Mouse (Mus musculus): ENCODE results near the gene Polk.

Gene Polk

GRCm38 (mm10) chr13:96542081-96542889 is at the start of gene Polk, which contains the start of gene Col4a3bp:
Gene Polk, minus strand, starts transcription at chr13:96542579.
Gene Col4a3bp, plus strand, starts transcription at chr13:96542618.
- DNase-seq (ENCODE audit: low read depth, low spot score) = peak; percentile 93

GRCm38 (mm10) chr13:96588642-96589041 is 46.3 kb upstream of the Polk start:
- no peak for DNase-seq (ENCODE audit: low read depth, low spot score)

- DNase-seq (ENCODE audit: low read depth, low spot score) = no peak
These were observed 44.2 kb upstream of the Polk start for GRCm38 (mm10) chr13:96586540-96586939.

GRCm38 (mm10) chr13:96584201-96584600 is 41.8 kb upstream of the Polk start:
- no peak for DNase-seq (ENCODE audit: low read depth, low spot score)

GRCm38 (mm10) chr13:96579979-96580378 is 37.6 kb upstream of the Polk start:
- DNase-seq (ENCODE audit: low read depth, low spot score) = no peak

- no peak for DNase-seq (ENCODE audit: low read depth, low spot score)
These were observed 36.7 kb upstream of the Polk start for GRCm38 (mm10) chr13:96579104-96579503.

- DNase-seq (ENCODE audit: low read depth, low spot score) = no peak
These were observed 31.8 kb upstream of the Polk start for GRCm38 (mm10) chr13:96574170-96574569.

GRCm38 (mm10) chr13:96571016-96571361 is 28.6 kb upstream of the Polk start:
- DNase-seq (ENCODE audit: low read depth, low spot score) = no peak

- DNase-seq (ENCODE audit: low read depth, low spot score) = no peak
These were observed 28.1 kb upstream of the Polk start for GRCm38 (mm10) chr13:96570313-96571015.

GRCm38 (mm10) chr13:96567977-96568376 is 25.6 kb upstream of the Polk start:
- DNase-seq (ENCODE audit: low read depth, low spot score) = no peak

- DNase-seq (ENCODE audit: low read depth, low spot score) = no peak
These were observed 12.7 kb upstream of the Polk start for GRCm38 (mm10) chr13:96555099-96555498.

GRCm38 (mm10) chr13:96547941-96548340 is 5.6 kb upstream of the Polk start:
- no peak for DNase-seq (ENCODE audit: low read depth, low spot score)

GRCm38 (mm10) chr13:96547250-96547649 is 4.9 kb upstream of the Polk start:
- DNase-seq (ENCODE audit: low read depth, low spot score) = no peak

GRCm38 (mm10) chr13:96544506-96544905 is 2.1 kb upstream of the Polk start:
- DNase-seq (ENCODE audit: low read depth, low spot score) = no peak

- peak; percentile 39 for DNase-seq (ENCODE audit: low read depth, low spot score)
These were observed 817 bp upstream of the Polk start for GRCm38 (mm10) chr13:96542901-96543891.

GRCm38 (mm10) chr13:96541381-96541780 is 998 bp downstream of the Polk start:
- no peak for DNase-seq (ENCODE audit: low read depth, low spot score)

- no peak for DNase-seq (ENCODE audit: low read depth, low spot score)
These were observed 4.3 kb downstream of the Polk start for GRCm38 (mm10) chr13:96538103-96538502.

GRCm38 (mm10) chr13:96536821-96537572 is 5.4 kb downstream of the Polk start:
- no peak for DNase-seq (ENCODE audit: low read depth, low spot score)

GRCm38 (mm10) chr13:96533742-96534141 is 8.6 kb downstream of the Polk start:
- no peak for DNase-seq (ENCODE audit: low read depth, low spot score)

GRCm38 (mm10) chr13:96532176-96532575 is 10.2 kb downstream of the Polk start:
- peak; percentile 25 for DNase-seq (ENCODE audit: low read depth, low spot score)

GRCm38 (mm10) chr13:96530064-96530463 is 12.3 kb downstream of the Polk start:
- DNase-seq (ENCODE audit: low read depth, low spot score) = no peak
